Mouse (Mus musculus) liver, postnatal 0 days (tissue): ENCODE measurements around the gene Wdfy2. TPM values are rescaled to one million over a fixed set of nuclear protein-coding genes. Genes with fewer than 3 reads are reported as not detected.

Experiments used
- ATAC-seq: fragments of 200-750 bp; cut with Nextera tagmentation; 2 replicates; pipeline ENCODE4 v1.8.0; 2017; ENCODE audit warnings: mild to moderate bottlenecking, moderate library complexity
- DNase-seq: peaks from one replicate; pipeline ENCODE4 v3.0.0-alpha.2; 2016
- H3K27ac ChIP-seq: fragments of 300-500 bp; sonication (generic); 2 replicates; pipeline ENCODE4 v1.5.1; 2014; ENCODE audit warnings: antibody characterized with exemption, moderate library complexity, mild to moderate bottlenecking, low read depth
- H3K27me3 ChIP-seq: fragments of 300-500 bp; sonication (generic); 2 replicates; pipeline ENCODE4 v1.6.1; 2014; ENCODE audit warnings: low read length, control low read depth, mixed read lengths; ENCODE audit not compliant: insufficient read depth
- H3K36me3 ChIP-seq: fragments of 300-500 bp; sonication (generic); replicated peaks from 2 replicates; pipeline ENCODE4 v1.6.1; 2014; ENCODE audit warnings: mild to moderate bottlenecking, control low read depth, low read length, moderate library complexity, mixed read lengths; ENCODE audit not compliant: insufficient read depth
- H3K4me1 ChIP-seq: fragments of 300-500 bp; sonication (generic); 2 replicates; pipeline ENCODE4 v1.6.1; 2014; ENCODE audit warnings: antibody characterized with exemption, mild to moderate bottlenecking, control low read depth; ENCODE audit not compliant: insufficient read depth
- H3K4me2 ChIP-seq: fragments of 300-500 bp; sonication (generic); 2 replicates; pipeline ENCODE4 v1.6.1; 2014; ENCODE audit warnings: low read depth, mild to moderate bottlenecking, low read length, moderate library complexity, mixed read lengths
- H3K4me3 ChIP-seq: fragments of 300-500 bp; sonication (generic); 2 replicates; pipeline ENCODE4 v1.5.1; 2014; ENCODE audit warnings: low read depth, low read length
- H3K9ac ChIP-seq: fragments of 300-500 bp; sonication (generic); replicated peaks from 2 replicates; pipeline ENCODE4 v1.6.1; 2014; ENCODE audit warnings: mild to moderate bottlenecking, moderate library complexity
- H3K9me3 ChIP-seq: fragments of 300-500 bp; sonication (generic); 2 replicates; pipeline ENCODE4 v1.6.1; 2016; ENCODE audit warnings: mild to moderate bottlenecking, control low read depth, low read length, mixed read lengths
- CTCF ChIP-seq: sonication (generic); IDR thresholded peaks from 2 replicates; pipeline ENCODE4 v1.5.1; 2016; ENCODE audit warnings: antibody characterized with exemption, low read depth
- EP300 ChIP-seq: IDR thresholded peaks from 2 replicates; pipeline ENCODE4 v1.6.1; 2016; ENCODE audit warnings: antibody characterized with exemption, low read depth, mild to moderate bottlenecking
- WGBS: fragments of 180-500 bp; shearing (Covaris S2); extraction: QIAGEN DNeasy Blood & Tissue Kit; methylation state at CpG from one replicate; pipeline ENCODE4 v1.1.7; 2014; ENCODE audit not compliant: insufficient replicate concordance; 5-methylcytosine and 5-hydroxymethylcytosine counted together
- polyA plus RNA-seq: library from polyadenylated mRNA; unstranded; fragments of >200 nt; fragmentation: Nextera tagmentation; extraction: Ambion mirVana; gene quantifications from 2 replicates; pipeline ENCODE4 v1.2.1, GENCODE M21; 2015

The Wdfy2 gene
- polyA plus RNA-seq, 1 experiment from 2014 or later = 2.0 TPM

DNA sequence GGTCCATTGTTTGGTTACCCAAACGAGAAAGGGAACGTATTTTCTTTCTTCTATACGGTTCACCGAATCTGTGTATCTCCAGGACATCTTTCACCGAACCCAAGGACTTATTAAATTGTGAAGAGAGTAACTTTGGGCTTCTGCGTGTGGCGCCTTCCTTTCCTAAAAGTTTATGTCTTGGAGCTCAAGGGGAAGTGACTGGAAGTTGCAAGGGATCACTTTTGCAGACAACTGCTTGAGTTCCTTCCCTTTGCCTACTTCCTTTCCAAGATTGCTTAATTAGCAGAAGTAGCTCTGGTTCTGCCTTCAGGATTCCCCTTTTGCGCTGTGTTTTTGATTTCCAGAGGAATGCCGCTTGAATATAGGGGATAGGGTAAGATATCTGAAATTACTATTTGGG, 858 bp downstream of the Wdfy2 start:
- Histone ChIP-seq H3K36me3 (no peaks in the 10 kb centered on the region), H3K4me2 (peak overlapping the region; percentile 81), H3K9ac (peak overlapping the region; percentile 74), H3K9me3 (no peaks in the 10 kb centered on the region), H3K27me3 (no peaks in the 10 kb centered on the region), H3K27ac (peak overlapping the region; percentile 81), H3K4me3 (peak overlapping the region; percentile 92), H3K4me1 (peaks cover 11% of the 10 kb centered on the region; the same call in 1 of the 2 replicates)
- 6% methylated on average over 9 of the region's 9 CpGs for WGBS
- ATAC-seq (no peak), DNase-seq (no peak)
- TF ChIP-seq EP300 (0 out of 2 replicates have a peak, but pooled peaks have one; percentile 14), CTCF (no peak)

GRCm38 (mm10) chr14:62841726-62842125, 4.2 kb downstream of the Wdfy2 start:
- Histone ChIP-seq H3K9me3 (no peaks in the 10 kb centered on the region), H3K4me3 (no peak overlapping the region), H3K27me3 (no peaks in the 10 kb centered on the region), H3K9ac (no peak overlapping the region), H3K27ac (no peak overlapping the region), H3K36me3 (no peaks in the 10 kb centered on the region), H3K4me1 (peaks cover 14% of the 10 kb centered on the region; the same call in 1 of the 2 replicates), H3K4me2 (no peak overlapping the region)
- TF ChIP-seq CTCF = no peak
- no peak for TF ChIP-seq EP300
- no peak for ATAC-seq
- DNase-seq = no peak

DNA sequence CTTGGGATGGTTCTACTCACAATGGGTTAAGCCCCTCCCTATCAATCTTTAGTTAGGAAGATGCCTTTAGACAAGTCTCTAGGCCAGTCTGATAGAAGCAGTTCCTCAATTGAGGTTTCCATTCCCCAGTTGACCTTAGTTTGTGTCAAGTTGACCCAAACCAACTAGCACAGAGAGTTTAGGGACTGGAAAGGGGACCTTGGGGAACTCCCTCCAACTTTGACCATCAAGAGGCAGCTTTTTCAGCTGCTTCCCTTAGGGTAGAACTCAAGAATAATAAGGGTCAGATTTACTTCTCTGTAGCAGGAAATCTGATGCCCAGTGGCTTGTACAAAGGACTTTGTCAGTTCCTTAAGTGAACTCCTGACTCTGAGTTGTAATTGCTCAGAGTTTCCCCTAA, 5.0 kb downstream of the Wdfy2 start:
- Histone ChIP-seq H3K9me3 (no peaks in the 10 kb centered on the region), H3K9ac (no peak overlapping the region), H3K27ac (peak overlapping the region; percentile 36; the same call in 1 of the 2 replicates), H3K27me3 (no peaks in the 10 kb centered on the region), H3K4me3 (no peak overlapping the region), H3K4me2 (no peak overlapping the region), H3K36me3 (no peaks in the 10 kb centered on the region), H3K4me1 (peaks cover 12% of the 10 kb centered on the region; the same call in 1 of the 2 replicates)
- ATAC-seq = no peak
- TF ChIP-seq EP300 = no peak
- TF ChIP-seq CTCF = no peak
- no peak for DNase-seq

DNA sequence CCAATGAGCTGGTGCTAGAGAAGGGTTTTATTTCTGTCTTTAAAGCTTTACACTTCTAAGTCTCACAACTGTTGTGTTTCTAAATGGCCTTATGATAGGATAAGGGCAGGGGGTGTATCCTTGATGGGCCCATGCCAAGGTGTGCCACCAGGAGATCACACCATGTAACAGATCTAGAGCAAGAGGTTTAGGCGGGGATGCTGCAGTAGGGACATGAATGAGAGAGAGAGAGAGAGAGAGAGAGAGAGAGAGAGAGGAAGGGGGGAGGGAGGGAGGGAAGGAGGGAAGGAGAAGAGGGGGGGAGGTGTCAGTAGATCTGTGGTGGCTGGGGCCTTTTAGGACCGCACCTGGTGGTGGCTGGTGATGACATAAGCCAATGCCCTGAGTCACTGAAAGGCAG, 5.5 kb downstream of the Wdfy2 start:
- WGBS = 59% methylated on average over 2 of the region's 2 CpGs
- Histone ChIP-seq H3K4me2 (no peak overlapping the region), H3K4me3 (no peak overlapping the region), H3K9ac (no peak overlapping the region), H3K27ac (peak overlapping the region; percentile 36; the same call in 1 of the 2 replicates), H3K36me3 (no peaks in the 10 kb centered on the region), H3K4me1 (peaks cover 12% of the 10 kb centered on the region; the same call in 1 of the 2 replicates), H3K27me3 (no peaks in the 10 kb centered on the region), H3K9me3 (no peaks in the 10 kb centered on the region)
- TF ChIP-seq EP300 = no peak
- TF ChIP-seq CTCF = no peak
- no peak for ATAC-seq
- DNase-seq = no peak

DNA sequence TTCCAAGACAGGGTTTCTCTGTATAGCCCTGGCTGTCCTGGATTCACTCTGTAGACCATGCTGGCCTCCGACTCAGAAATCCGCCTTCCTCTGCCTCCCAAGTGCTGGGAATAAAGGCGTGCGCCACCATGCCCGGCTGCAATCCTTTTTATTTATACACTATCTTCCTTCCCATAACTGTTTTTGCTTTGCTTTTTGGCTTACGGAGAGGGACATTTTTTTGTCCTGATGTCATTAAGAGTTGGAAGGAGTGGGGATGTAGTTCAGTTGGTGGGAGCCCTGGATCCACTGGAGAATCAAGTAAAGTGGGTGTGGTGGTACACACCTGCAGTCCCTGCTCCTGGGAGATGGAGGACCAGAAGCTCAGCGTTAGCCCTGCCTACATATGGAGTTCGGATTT, 6.7 kb downstream of the Wdfy2 start:
- H3K27ac ChIP-seq = 0 out of 2 replicates have a peak overlapping the region, but pooled peaks have one; percentile 55
- H3K4me2 ChIP-seq = no peak overlapping the region
- H3K36me3 ChIP-seq = no peaks in the 10 kb centered on the region
- H3K4me3 ChIP-seq = no peak overlapping the region
- DNase-seq (no peak), ATAC-seq (no peak)
- peaks cover 12% of the 10 kb centered on the region; the same call in 1 of the 2 replicates for H3K4me1 ChIP-seq
- H3K9ac ChIP-seq = no peak overlapping the region
- H3K9me3 ChIP-seq = no peaks in the 10 kb centered on the region; the same call in 1 of the 2 replicates
- no peak for TF ChIP-seq CTCF
- no peak for TF ChIP-seq EP300
- 76% methylated on average over 8 of the region's 8 CpGs for WGBS
- no peaks in the 10 kb centered on the region for H3K27me3 ChIP-seq

GRCm38 (mm10) chr14:62845011-62845840, 7.7 kb downstream of the Wdfy2 start:
- Histone ChIP-seq H3K9me3 (no peaks in the 10 kb centered on the region; the same call in 1 of the 2 replicates), H3K27ac (peak overlapping the region; percentile 55), H3K27me3 (no peaks in the 10 kb centered on the region), H3K4me3 (no peak overlapping the region), H3K4me1 (peaks cover 10% of the 10 kb centered on the region; the same call in 1 of the 2 replicates), H3K9ac (no peak overlapping the region), H3K36me3 (no peaks in the 10 kb centered on the region), H3K4me2 (no peak overlapping the region)
- no peak for DNase-seq
- WGBS = 40% methylated on average over 8 of the region's 8 CpGs
- no peak for ATAC-seq
- TF ChIP-seq CTCF (no peak), EP300 (no peak)
